ENCODE assay signal across 8 mouse cellular contexts in the genomic region with DNA sequence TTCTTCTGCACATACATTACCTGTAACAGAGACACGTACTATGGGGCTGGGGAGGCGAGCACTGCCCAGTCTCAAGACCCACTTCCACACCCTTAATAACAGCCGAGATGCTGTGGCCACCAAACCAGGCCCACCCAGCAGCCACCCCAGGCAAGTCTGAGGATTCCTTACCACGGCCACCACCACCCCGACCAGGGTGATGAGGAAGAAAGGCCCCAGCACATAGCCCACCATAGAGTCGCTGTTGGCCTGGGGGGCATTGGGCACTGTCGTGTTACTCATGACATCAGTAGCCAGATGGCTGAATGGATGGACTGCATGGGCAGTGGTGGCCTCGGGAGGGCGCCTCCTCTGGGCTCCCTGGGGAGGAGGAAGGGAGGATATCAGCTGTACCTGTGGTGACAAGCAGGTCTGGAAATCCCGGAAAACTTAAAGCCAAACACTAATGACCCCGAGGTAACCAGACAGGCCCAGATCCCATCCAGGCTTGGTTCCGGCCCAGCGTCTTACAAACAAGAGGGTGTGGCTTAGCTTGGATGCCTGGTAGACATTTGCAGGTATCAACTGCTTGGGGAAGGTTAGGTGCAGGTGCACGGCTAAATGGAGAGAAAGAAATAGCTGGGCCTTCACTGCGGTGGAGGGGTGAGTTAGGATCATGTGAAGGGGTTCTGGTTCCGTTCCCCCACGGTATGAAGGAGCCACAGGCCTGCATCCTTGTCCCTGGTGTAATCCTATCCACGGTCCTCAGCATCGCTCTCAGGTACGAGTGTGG. TPM values are rescaled to one million over a fixed set of nuclear protein-coding genes. Genes with fewer than 3 reads are reported as not detected.
A peak's percentile ranks its signal among the peaks of the same experiment; 100 is the strongest.
DNase-seq lines count a peak whose midpoint lies in the region; ATAC-seq and TF ChIP-seq lines count a peak whose summit lies in the region.

No protein-coding gene starts in this region.

- peak overlapping the region; percentile 79 for H3K27ac ChIP-seq in limb, embryonic 10.5 days
- H3K27ac ChIP-seq in neural tube, embryonic 11.5 days (ENCODE audit: low read depth, low read length): no peak overlapping the region; the same call in 1 of the 2 replicates

- TF ChIP-seq CTCF in G1E (IDR thresholded peaks at IDR 0.05; ENCODE audit: low read depth, low read length): no peak

- DNase-seq in kidney, adult 11 months: peak; percentile 43
- DNase-seq in kidney, postnatal 36 days: no peak
- DNase-seq in G1E (ENCODE audit: low spot score): peak; percentile 14
- DNase-seq in limb, embryonic 10.5 days (ENCODE audit: low spot score): peak; percentile 70
- no peak for DNase-seq in neural tube, embryonic 11.5 days (ENCODE audit: low spot score)
- DNase-seq in frontal cortex, postnatal 14 days (ENCODE audit: low spot score in 2 of 2): no peak
- DNase-seq in ovary, postnatal 10 days (ENCODE audit: low spot score): no peak

- H3K9me3 ChIP-seq in G1E (replicated peaks): no peaks in the 10 kb centered on the region
- H3K9me3 ChIP-seq in erythroblast, embryonic 14.5 days (ENCODE audit: control insufficient read depth, low read length): no peaks in the 10 kb centered on the region
- H3K9me3 ChIP-seq in limb, embryonic 10.5 days (replicated peaks): no peaks in the 10 kb centered on the region
- no peaks in the 10 kb centered on the region for H3K9me3 ChIP-seq in neural tube, embryonic 11.5 days (ENCODE audit: control insufficient read depth, low read length)

- peak overlapping the region; percentile 84 for H3K4me3 ChIP-seq in G1E (ENCODE audit: low read depth, low read length)
- H3K4me3 ChIP-seq in erythroblast, embryonic 14.5 days (replicated peaks): peak overlapping the region; percentile 75
- peak overlapping the region; percentile 66 for H3K4me3 ChIP-seq in limb, embryonic 10.5 days
- peak overlapping the region; percentile 40 for H3K4me3 ChIP-seq in neural tube, embryonic 11.5 days (ENCODE audit: low read depth, low read length)

- peaks cover 9% of the 10 kb centered on the region for H3K27me3 ChIP-seq in G1E (ENCODE audit: insufficient read depth, low read length)
- peaks cover 21% of the 10 kb centered on the region for H3K27me3 ChIP-seq in erythroblast, embryonic 14.5 days (ENCODE audit: control insufficient read depth)
- no peaks in the 10 kb centered on the region for H3K27me3 ChIP-seq in limb, embryonic 10.5 days (ENCODE audit: low read depth, poor library complexity, severe bottlenecking)
- no peaks in the 10 kb centered on the region for H3K27me3 ChIP-seq in neural tube, embryonic 11.5 days (ENCODE audit: control insufficient read depth, insufficient read depth, low read length)

- H3K36me3 ChIP-seq in G1E (replicated peaks): peaks cover 47% of the 10 kb centered on the region
- H3K36me3 ChIP-seq in erythroblast, embryonic 14.5 days (ENCODE audit: control insufficient read depth): peaks cover 33% of the 10 kb centered on the region
- H3K36me3 ChIP-seq in limb, embryonic 10.5 days: peaks cover 43% of the 10 kb centered on the region
- H3K36me3 ChIP-seq in neural tube, embryonic 11.5 days (ENCODE audit: control insufficient read depth, insufficient read depth, low read length): 0 out of 2 replicates have a peak, but pooled peaks cover 2% of the 10 kb centered on the region

- peak overlapping the region; percentile 30 for H3K9ac ChIP-seq in neural tube, embryonic 11.5 days (ENCODE audit: low read length)

- peak; percentile 11 for ATAC-seq in G1E (ENCODE audit: extremely low read depth, insufficient number of reproducible peaks, low FRiP score, poor library complexity, severe bottlenecking)
- no peak for ATAC-seq in neural tube, embryonic 11.5 days (ENCODE audit: insufficient read depth, low FRiP score, low TSS enrichment)

- peak overlapping the region; percentile 59 for H3K4me2 ChIP-seq in neural tube, embryonic 11.5 days (ENCODE audit: low read depth)

- WGBS in limb, embryonic 10.5 days: 10% methylated on average over 20 of the region's 20 CpGs
- WGBS in neural tube, embryonic 11.5 days: 12% methylated on average over 20 of the region's 20 CpGs

- H3K4me1 ChIP-seq in G1E (ENCODE audit: insufficient read depth, low read depth, low read length): peaks cover 65% of the 10 kb centered on the region
- H3K4me1 ChIP-seq in erythroblast, embryonic 14.5 days (ENCODE audit: control insufficient read depth): peaks cover 49% of the 10 kb centered on the region
- peaks cover 53% of the 10 kb centered on the region for H3K4me1 ChIP-seq in limb, embryonic 10.5 days
- H3K4me1 ChIP-seq in neural tube, embryonic 11.5 days (ENCODE audit: control insufficient read depth, insufficient read depth, low read length): peaks cover 19% of the 10 kb centered on the region

RNA-seq across cellular contexts. Expression of gene AI413582, which starts 1.0 kb away (rescaled TPM):
- total RNA-seq in G1E (2014; fragmentation: Nextera tagmentation) (78.2 and 85.2 TPM in 2 replicates), G1E (2017) (50.8 and 57.0 TPM in 2 replicates)
- polyA plus RNA-seq in G1E (2012): 159 and 163 TPM in 2 replicates
- polyA plus RNA-seq in erythroblast, embryonic 14.5 days (2012): 3.6 and 3.7 TPM in 2 replicates
- polyA plus RNA-seq in limb, embryonic 10.5 days (2016; fragmentation: Nextera tagmentation; extraction: Ambion mirVana): 9.4 TPM in 2 replicates
- polyA plus RNA-seq in neural tube, embryonic 11.5 days (2014; fragmentation: Nextera tagmentation; extraction: Ambion mirVana): 19.3 and 24.4 TPM in 2 replicates

RNA-seq across cellular contexts. Expression of gene Hmga1, which starts 8.3 kb away (rescaled TPM):
- total RNA-seq in G1E (2014; fragmentation: Nextera tagmentation): 270 and 298 TPM in 2 replicates
- total RNA-seq in G1E (2017): 123 and 131 TPM in 2 replicates
- polyA plus RNA-seq in G1E (2012): 1,702 and 2,389 TPM in 2 replicates
- 57.3 and 59.4 TPM in 2 replicates for polyA plus RNA-seq in erythroblast, embryonic 14.5 days (2012)
- polyA plus RNA-seq in limb, embryonic 10.5 days (2016; fragmentation: Nextera tagmentation; extraction: Ambion mirVana): 904 and 1,218 TPM in 2 replicates
- 425 and 456 TPM in 2 replicates for polyA plus RNA-seq in neural tube, embryonic 11.5 days (2014; fragmentation: Nextera tagmentation; extraction: Ambion mirVana)

RNA-seq across cellular contexts. Expression of gene Grm4, which starts 43.4 kb away (rescaled TPM):
- total RNA-seq in G1E (2014; fragmentation: Nextera tagmentation) (not detected in 2 replicates), G1E (2017) (0.05 TPM in 1 of 2 replicates, not detected in the other)
- polyA plus RNA-seq in G1E (2012): 0.02 TPM in 1 of 2 replicates, not detected in the other
- not detected in 2 replicates for polyA plus RNA-seq in erythroblast, embryonic 14.5 days (2012)
- 0.06 and 0.35 TPM in 2 replicates for polyA plus RNA-seq in limb, embryonic 10.5 days (2016; fragmentation: Nextera tagmentation; extraction: Ambion mirVana)
- polyA plus RNA-seq in neural tube, embryonic 11.5 days (2014; fragmentation: Nextera tagmentation; extraction: Ambion mirVana): 1.8 and 2.5 TPM in 2 replicates

RNA-seq across cellular contexts. Expression of gene Nudt3, which starts 58.7 kb away (rescaled TPM):
- total RNA-seq in G1E (2014; fragmentation: Nextera tagmentation) (79.8 and 82.6 TPM in 2 replicates), G1E (2017) (235 and 245 TPM in 2 replicates)
- polyA plus RNA-seq in G1E (2012): 140 and 157 TPM in 2 replicates
- 5.1 and 6.4 TPM in 2 replicates for polyA plus RNA-seq in erythroblast, embryonic 14.5 days (2012)
- 88.2 and 96.2 TPM in 2 replicates for polyA plus RNA-seq in limb, embryonic 10.5 days (2016; fragmentation: Nextera tagmentation; extraction: Ambion mirVana)
- polyA plus RNA-seq in neural tube, embryonic 11.5 days (2014; fragmentation: Nextera tagmentation; extraction: Ambion mirVana): 41.8 and 49.3 TPM in 2 replicates

Comparison
In these comparisons a context has a peak if more than half of its experiments do, and no peak if none do; other contexts are left out.
1. DNase-seq: peak in kidney, adult 11 months (single experiment), G1E (single experiment) and limb, embryonic 10.5 days (single experiment); none in kidney, postnatal 36 days (0 of 2), neural tube, embryonic 11.5 days (single experiment), frontal cortex, postnatal 14 days (0 of 2) and ovary, postnatal 10 days (single experiment).
2. Peak in every context shown above with its lines, with median percentiles within 50 percentile points of each other: H3K4me3 ChIP-seq.